Mouse (Mus musculus): Measurements from ENCODE around the gene Ttll8. TPM values are rescaled to one million over a fixed set of nuclear protein-coding genes. Genes with fewer than 3 reads are reported as not detected.

Ttll8 gene
- polyA plus RNA-seq, 1 experiment from 2014 or later: not detected

DNA sequence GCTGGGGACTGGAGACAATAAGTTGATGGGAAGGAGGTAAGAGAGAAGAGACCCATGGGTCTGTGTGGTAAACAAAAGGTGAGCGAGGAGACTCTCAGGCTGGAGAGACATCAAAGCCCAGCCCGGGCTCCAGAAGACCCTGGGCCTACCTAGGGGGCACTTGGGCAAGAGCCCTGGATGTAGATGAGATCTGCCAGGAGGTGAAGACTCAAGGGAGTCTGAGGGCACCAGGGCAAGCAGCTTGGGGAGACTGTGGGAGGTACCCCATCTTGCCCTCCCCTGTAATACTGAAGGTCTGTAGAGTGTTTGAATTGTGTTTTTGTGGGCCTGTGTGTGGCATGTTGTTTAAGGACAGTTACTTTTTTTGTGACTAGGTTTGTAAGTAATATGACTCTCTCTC lies 95.5 kb downstream of the Ttll8 start:
- 63% methylated on average over 2 of the region's 2 CpGs for WGBS
- Histone ChIP-seq H3K9ac (replicated peaks) (no peak overlapping the region), H3K4me2 (no peak overlapping the region), H3K36me3 (no peaks in the 10 kb centered on the region), H3K27me3 (no peaks in the 10 kb centered on the region), H3K4me3 (replicated peaks) (no peak overlapping the region), H3K4me1 (replicated peaks) (peaks cover 27% of the 10 kb centered on the region), H3K9me3 (no peaks in the 10 kb centered on the region), H3K27ac (no peak overlapping the region)
- ATAC-seq (ENCODE audit: insufficient number of reproducible peaks, insufficient read depth, low FRiP score, low TSS enrichment, low read depth): no peak

DNA sequence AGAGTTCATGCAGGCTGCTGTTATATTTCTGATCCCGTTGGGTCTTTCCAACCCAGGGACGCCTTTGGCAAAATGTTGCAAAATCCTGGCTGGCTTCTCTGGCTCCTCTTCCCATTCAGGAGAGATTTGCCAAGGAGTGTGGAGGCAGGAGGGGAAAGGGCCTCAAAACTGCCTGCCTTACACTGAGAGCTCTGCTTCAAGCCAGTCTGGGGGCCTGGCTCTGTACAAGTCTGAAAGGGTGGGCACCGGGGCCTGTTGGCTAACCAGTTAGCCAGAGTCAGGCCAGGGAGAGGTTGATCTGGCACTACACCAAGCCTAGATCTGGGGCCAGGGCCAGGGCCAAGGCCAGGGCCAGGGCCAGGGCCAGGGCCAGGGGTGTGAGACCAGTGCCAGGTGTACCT lies 96.1 kb downstream of the Ttll8 start:
- no peak for ATAC-seq (ENCODE audit: insufficient number of reproducible peaks, insufficient read depth, low FRiP score, low TSS enrichment, low read depth)
- Histone ChIP-seq H3K27ac (no peak overlapping the region), H3K9ac (replicated peaks) (no peak overlapping the region), H3K36me3 (no peaks in the 10 kb centered on the region), H3K27me3 (no peaks in the 10 kb centered on the region), H3K4me2 (no peak overlapping the region), H3K4me1 (replicated peaks) (peaks cover 25% of the 10 kb centered on the region), H3K4me3 (replicated peaks) (no peak overlapping the region), H3K9me3 (no peaks in the 10 kb centered on the region)
- WGBS: 87% methylated on average over 3 of the region's 3 CpGs

DNA sequence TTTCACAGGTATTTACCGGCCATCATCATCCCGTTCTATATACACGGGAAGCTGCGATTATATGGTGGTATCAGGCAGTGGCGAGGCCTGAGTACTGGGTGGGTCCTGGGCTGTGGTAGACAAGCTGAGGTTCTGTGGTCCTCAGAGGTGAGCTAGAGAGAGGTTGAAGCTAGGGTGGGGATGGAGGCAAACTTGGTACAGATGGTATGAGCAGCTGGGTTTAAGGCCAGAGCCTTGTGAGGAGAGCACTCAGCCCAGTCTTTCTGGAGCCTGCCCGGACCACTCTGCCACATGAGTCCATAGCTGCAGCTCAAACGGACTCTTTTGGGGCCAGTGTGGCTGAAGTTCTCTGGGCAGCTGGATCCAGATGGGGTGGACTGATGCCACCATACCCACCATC lies 96.9 kb downstream of the Ttll8 start:
- Histone ChIP-seq H3K4me3 (replicated peaks) (no peak overlapping the region), H3K4me1 (replicated peaks) (peaks cover 20% of the 10 kb centered on the region), H3K4me2 (no peak overlapping the region), H3K9me3 (no peaks in the 10 kb centered on the region), H3K27me3 (no peaks in the 10 kb centered on the region), H3K9ac (replicated peaks) (no peak overlapping the region), H3K36me3 (no peaks in the 10 kb centered on the region), H3K27ac (no peak overlapping the region)
- no peak for ATAC-seq (ENCODE audit: insufficient number of reproducible peaks, insufficient read depth, low FRiP score, low TSS enrichment, low read depth)
- 89% methylated on average over 7 of the region's 7 CpGs for WGBS

DNA sequence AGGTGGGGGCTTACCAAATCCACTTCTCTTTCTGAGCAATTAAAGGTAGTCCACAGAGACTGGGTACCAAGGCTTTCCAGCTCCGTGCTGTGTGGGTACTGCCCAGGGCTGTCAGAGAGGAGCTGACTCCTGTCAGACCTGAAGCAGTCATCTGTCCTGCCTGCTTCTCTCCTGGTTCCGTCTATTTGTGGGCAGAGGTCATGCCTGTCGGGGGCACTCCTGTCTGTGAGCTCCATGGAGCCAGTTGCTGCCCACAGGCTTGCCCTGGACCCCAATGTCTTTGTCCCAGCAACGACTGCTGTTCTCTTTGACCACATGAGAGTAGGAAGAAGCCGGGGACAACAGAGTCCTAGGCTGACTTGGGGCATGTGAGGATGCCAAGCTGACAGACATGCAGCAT lies 97.6 kb downstream of the Ttll8 start:
- ATAC-seq (ENCODE audit: insufficient number of reproducible peaks, insufficient read depth, low FRiP score, low TSS enrichment, low read depth): no peak
- Histone ChIP-seq H3K36me3 (no peaks in the 10 kb centered on the region), H3K9me3 (no peaks in the 10 kb centered on the region), H3K4me3 (replicated peaks) (no peak overlapping the region), H3K4me2 (no peak overlapping the region), H3K27ac (no peak overlapping the region), H3K9ac (replicated peaks) (no peak overlapping the region), H3K4me1 (replicated peaks) (peaks cover 21% of the 10 kb centered on the region), H3K27me3 (no peaks in the 10 kb centered on the region)
- WGBS: 88% methylated on average over 5 of the region's 5 CpGs

DNA sequence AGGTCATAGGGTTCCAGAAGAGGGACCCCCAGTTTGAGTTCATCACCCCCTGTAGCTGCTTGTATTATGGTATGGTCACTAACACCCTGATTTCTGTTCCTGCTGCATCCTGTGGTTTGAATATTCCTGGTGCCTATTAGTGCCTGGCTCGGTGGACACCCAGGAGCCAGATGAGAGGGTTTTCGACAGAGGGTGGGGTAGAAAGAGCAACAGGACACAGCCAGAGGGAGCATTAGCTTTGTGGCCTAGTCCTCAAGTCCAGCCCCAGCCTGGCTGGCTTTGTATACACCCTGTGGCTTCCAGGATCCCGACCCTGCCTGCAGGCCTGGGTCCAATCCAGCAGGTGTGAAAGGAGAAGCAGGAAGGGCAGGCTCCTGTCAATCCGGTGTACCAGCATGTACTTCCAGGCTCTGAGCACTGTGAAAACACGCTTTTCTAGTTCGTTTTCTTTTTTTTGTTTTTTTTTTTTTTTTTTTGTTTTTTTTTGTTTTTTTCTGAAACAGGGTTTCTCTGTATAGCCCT lies 98.3 kb downstream of the Ttll8 start:
- Histone ChIP-seq H3K36me3 (no peaks in the 10 kb centered on the region), H3K27ac (no peak overlapping the region), H3K9me3 (no peaks in the 10 kb centered on the region), H3K9ac (replicated peaks) (no peak overlapping the region), H3K27me3 (no peaks in the 10 kb centered on the region), H3K4me2 (no peak overlapping the region), H3K4me3 (replicated peaks) (no peak overlapping the region), H3K4me1 (replicated peaks) (peaks cover 23% of the 10 kb centered on the region)
- WGBS: 73% methylated on average over 6 of the region's 6 CpGs
- ATAC-seq (ENCODE audit: insufficient number of reproducible peaks, insufficient read depth, low FRiP score, low TSS enrichment, low read depth): no peak

DNA sequence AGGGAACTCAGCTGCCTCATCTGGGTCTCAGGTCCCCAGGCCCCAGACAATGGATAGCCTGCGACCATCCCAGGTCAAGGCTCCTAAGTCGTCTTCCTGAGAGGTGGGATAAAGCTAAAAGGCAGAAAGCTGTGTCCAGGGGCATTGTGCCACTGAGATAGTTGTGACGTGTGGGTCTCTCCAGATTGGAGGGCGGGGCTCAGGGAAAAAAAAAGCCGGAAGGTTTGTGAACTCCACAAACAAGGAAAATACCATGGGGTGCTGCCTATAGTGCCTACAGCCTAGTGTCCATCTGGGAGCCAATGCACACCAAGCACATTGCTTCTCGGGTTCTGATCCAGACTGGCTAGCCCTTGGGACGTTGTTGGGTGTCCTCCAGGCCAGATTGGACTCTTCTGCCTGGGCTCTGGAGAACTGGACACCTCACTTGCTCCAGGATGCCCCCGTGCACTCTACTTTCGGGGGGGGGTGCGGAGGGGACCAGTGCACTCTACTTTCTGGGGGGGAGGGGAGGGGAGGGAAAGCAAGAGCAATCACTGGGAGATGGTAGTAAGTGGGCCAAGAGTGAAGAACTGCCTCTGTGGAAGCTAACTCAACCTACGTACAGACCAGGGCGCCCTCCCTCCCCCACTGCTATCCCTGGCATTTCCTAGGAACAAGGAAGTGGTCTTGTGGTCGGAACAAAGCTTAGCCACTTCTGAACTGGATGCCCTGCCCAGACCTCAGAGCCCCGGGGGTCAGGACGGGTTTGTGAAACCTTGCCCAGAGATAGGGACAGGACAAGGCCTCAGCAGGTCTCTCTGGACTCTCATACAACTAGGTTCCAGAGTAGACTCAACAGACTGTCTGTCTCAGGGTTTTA lies 99.0 kb downstream of the Ttll8 start:
- no peaks in the 10 kb centered on the region for H3K27me3 ChIP-seq
- WGBS: 82% methylated on average over 15 of the region's 15 CpGs
- no peaks in the 10 kb centered on the region for H3K9me3 ChIP-seq
- no peak for ATAC-seq (ENCODE audit: insufficient number of reproducible peaks, insufficient read depth, low FRiP score, low TSS enrichment, low read depth)
- H3K4me2 ChIP-seq: no peak overlapping the region
- no peak overlapping the region for H3K27ac ChIP-seq
- no peaks in the 10 kb centered on the region for H3K36me3 ChIP-seq
- no peak overlapping the region for H3K4me3 ChIP-seq (replicated peaks)
- no peak overlapping the region for H3K9ac ChIP-seq (replicated peaks)
- H3K4me1 ChIP-seq (replicated peaks): peaks cover 30% of the 10 kb centered on the region

DNA sequence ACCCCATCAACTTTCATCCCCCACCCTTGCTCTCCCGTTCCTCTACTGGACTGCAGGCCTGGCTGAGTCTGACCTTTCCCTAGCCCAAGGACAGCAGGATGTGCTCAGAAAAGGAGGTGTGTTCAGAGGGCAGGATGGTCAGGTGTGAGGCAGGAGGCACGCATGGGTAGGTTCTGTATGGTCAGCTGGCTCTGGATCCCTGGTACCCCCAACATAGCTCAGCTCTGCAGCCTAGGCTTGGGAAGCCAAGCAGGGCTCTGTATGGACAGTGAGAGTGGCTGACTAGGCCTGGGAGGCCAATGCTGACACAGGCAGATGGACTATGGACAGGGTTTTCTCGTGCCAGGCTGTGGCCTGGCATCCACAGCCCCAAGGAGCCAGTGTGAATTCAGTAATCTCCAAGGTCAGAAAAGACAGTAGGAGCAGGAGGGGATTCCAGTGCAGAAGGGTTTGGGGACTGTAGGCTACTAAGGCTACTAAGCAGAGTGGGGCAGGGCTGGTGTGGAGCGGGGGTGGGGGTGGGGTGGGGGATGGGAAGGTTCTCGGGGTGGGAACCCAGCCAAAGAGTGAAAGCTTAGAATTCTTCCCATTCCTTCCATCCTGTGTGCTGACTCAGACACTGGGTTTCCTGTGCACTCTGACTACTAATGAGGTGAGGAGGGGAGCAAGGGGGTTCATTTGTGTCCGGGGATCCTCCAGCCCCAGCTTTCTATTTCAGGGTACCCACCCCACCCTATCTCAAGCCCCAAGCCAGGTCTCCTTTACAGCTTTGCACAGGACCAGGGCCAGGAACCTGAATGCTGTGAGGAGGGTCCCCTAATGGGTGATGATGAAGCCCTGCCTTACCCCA lies 99.9 kb downstream of the Ttll8 start:
- H3K9ac ChIP-seq (replicated peaks): no peak overlapping the region
- no peaks in the 10 kb centered on the region for H3K9me3 ChIP-seq
- peaks cover 33% of the 10 kb centered on the region for H3K4me1 ChIP-seq (replicated peaks)
- no peak for ATAC-seq (ENCODE audit: insufficient number of reproducible peaks, insufficient read depth, low FRiP score, low TSS enrichment, low read depth)
- no peak overlapping the region for H3K4me2 ChIP-seq
- no peak overlapping the region for H3K4me3 ChIP-seq (replicated peaks)
- no peaks in the 10 kb centered on the region for H3K27me3 ChIP-seq
- H3K36me3 ChIP-seq: no peaks in the 10 kb centered on the region
- no peak overlapping the region for H3K27ac ChIP-seq
- WGBS: 62% methylated on average over 6 of the region's 6 CpGs

DNA sequence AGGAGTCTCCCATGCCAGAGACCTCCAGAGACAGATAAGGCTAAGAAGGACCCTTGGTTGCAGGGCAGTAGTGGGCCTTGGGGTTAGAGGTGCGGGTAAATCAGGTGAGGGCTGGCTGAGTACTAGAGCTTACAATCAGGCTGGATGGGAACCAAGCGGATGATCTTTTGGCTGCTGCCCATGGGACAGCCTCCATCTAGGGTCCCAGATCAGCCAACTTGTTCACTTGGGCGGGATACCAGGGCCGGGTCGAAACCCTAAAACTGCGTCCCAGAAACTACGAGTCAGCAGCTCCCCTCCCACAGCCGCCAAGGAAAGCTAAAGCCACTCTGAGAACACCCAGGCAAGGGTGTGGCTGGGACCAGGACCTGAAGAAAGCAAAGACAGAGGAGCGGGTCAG lies 101.1 kb downstream of the Ttll8 start:
- H3K4me3 ChIP-seq (replicated peaks): no peak overlapping the region
- no peak for ATAC-seq (ENCODE audit: insufficient number of reproducible peaks, insufficient read depth, low FRiP score, low TSS enrichment, low read depth)
- WGBS: 85% methylated on average over 9 of the region's 9 CpGs

DNA sequence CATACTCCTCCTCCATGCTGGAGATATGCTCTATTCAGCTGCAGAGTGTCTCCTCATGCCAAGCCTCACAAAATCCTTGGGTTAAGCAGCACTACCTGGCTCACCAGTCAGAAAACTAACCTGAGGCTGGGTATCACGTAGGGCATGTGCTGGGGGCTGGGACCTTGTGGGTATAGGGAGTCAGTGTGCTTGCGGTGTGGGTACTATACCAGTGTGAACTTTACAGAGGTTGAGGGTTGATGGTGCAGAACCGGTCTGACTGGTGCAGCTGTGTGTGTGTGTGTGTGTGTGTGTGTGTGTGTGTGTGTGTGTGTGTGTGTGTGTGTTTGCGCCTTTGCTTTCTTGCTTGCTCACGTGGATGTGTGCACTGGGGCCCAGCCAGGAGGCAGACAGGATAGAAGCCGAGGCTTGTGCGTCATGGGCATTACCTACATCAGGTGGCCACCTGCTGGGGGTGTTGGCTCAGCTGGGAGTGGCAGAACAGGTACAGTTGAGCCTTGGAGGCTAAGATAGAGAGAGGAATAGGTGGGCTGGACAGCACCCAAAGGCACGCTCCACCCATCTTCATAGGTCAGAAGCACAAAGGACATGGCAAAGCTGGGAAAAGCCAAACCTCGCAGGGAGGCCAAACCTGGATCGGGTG lies 102.6 kb downstream of the Ttll8 start:
- H3K9me3 ChIP-seq: no peaks in the 10 kb centered on the region
- ATAC-seq (ENCODE audit: insufficient number of reproducible peaks, insufficient read depth, low FRiP score, low TSS enrichment, low read depth): no peak
- H3K4me3 ChIP-seq (replicated peaks): no peak overlapping the region
- H3K27ac ChIP-seq: no peak overlapping the region
- no peaks in the 10 kb centered on the region for H3K27me3 ChIP-seq
- 78% methylated on average over 10 of the region's 10 CpGs for WGBS
- no peak overlapping the region for H3K4me2 ChIP-seq
- no peaks in the 10 kb centered on the region for H3K36me3 ChIP-seq
- no peak overlapping the region for H3K9ac ChIP-seq (replicated peaks)
- peaks cover 33% of the 10 kb centered on the region for H3K4me1 ChIP-seq (replicated peaks)

More for the DNA sequence above, 101.1 kb downstream of the Ttll8 start:
- H3K9ac ChIP-seq (replicated peaks): no peak overlapping the region
- no peak overlapping the region for H3K27ac ChIP-seq
- no peaks in the 10 kb centered on the region for H3K36me3 ChIP-seq
- no peaks in the 10 kb centered on the region for H3K9me3 ChIP-seq
- H3K4me2 ChIP-seq: no peak overlapping the region
- H3K27me3 ChIP-seq: no peaks in the 10 kb centered on the region
- peaks cover 33% of the 10 kb centered on the region for H3K4me1 ChIP-seq (replicated peaks)

DNA sequence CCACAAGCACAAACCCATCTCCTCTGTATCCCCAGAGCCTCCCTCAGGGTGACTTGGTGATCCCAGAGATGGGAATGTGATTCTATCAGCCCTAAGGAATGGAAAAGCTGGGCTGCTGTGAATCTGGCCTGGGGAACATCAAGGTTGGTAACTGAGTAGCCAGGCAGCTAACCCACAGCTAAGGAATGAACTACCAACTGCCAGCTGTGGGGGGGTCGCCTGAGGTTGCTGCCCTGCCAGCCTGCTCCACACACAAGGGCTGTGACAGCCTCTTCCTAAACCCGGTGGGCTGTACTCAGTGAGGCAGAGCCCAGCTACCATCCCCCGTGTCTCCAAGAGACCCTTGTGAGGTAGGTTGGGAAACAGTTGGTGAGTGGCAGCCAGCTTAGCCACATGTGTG lies 103.1 kb downstream of the Ttll8 start:
- H3K27ac ChIP-seq: no peak overlapping the region
- H3K4me2 ChIP-seq: no peak overlapping the region
- WGBS: 47% methylated on average over 3 of the region's 3 CpGs

More for the DNA sequence above, 103.1 kb downstream of the Ttll8 start:
- no peak overlapping the region for H3K9ac ChIP-seq (replicated peaks)
- no peak for ATAC-seq (ENCODE audit: insufficient number of reproducible peaks, insufficient read depth, low FRiP score, low TSS enrichment, low read depth)
- peaks cover 33% of the 10 kb centered on the region for H3K4me1 ChIP-seq (replicated peaks)
- no peaks in the 10 kb centered on the region for H3K36me3 ChIP-seq
- H3K9me3 ChIP-seq: no peaks in the 10 kb centered on the region
- H3K4me3 ChIP-seq (replicated peaks): no peak overlapping the region
- H3K27me3 ChIP-seq: no peaks in the 10 kb centered on the region
